Mouse (Mus musculus) stomach, adult 2 months (tissue): Measurements from ENCODE around the gene Plin4. TPM values are rescaled to one million over a fixed set of nuclear protein-coding genes. Genes with fewer than 3 reads are reported as not detected.

Experiments used
- polyA plus RNA-seq: library from polyadenylated mRNA; depleted of rRNA; stranded (reverse); fragments of >200 nt; gene quantifications from 2 replicates; pipeline ENCODE4 v1.2.3, GENCODE M21; 2012; rRNA removed

Plin4 gene
- 10.9 and 12.4 TPM in 2 replicates for polyA plus RNA-seq

DNA sequence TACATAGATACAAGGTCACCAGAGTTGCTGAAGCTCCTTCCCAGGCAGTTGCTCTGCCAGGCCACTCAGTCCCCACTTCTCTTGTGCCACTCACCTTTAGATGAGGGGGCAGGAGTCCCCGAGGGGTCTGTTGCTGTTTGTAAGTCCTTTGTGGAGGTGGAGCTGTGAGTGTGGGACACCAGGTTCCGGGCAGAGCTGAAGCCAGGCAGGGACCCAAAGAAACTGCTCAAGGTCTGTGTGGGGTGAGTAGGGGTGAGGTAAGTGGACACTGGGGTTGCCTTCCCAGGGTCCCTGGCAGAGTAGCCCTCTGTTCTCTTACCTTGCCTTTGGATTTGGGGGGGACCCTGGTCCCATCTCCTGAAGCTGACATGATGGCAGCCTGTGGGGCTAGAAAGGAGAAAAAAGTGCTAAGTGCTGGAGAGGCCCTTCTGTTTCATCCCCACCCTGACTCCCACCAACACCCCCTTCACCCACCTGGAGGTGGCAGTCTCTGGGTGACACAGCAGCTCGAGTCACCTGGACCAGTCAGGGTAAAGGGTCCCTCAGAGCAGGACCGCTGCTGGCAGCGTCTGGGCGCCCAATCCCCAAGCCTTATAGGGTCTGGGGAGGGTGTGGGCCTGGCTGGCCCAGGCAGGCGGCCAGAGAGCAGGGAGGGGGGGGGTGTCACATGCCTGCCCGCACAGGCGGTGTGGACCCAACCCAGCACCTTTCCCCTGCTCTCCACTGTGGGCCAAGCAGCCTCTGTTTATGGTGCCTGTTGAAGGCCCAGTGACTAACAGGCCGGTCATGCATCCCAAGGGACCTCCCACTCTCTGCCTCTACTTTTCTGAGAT, at the start of gene Plin4:
Gene Plin4 (minus strand): TSS at position 585 of the 833 bp plus-strand sequence.

DNA sequence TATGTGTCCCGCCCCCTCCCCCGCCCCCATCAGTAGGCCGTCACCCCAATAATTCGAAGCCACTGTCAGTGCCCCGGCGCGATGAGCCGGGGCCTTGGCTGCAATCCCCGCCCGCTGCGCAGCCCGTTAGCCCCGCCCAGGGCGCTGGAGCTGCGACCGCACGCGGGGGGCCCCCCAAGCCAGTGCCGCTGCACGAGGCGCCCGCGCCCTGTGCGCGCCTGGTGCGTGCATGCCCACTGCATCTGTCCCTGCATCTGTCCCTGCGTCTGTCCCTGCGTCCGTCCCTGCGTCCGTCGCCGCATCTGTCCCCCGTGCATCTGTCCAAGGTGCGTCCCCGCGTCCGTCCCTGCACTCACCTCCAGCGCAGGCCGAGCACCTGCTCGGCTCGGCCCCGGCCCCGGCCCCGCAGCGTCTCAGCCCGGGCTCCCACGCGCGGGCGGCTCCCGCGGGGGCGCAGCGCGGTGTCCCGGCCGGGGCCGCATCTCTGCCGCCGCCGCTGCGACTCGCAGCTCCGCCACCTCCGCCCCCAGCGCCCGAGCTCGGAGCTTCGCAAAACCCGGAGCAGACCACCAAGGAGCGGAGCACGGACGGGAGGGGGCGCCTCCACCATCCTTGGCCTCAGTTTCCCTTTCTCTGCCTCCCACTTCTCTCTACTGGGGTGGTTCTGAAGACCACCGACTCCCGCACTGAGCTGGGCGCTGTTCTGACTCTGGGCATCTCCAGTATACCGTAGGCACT, 30.4 kb upstream of the Plin4 start, which contains the start of gene Sema6b:
Gene Sema6b (minus strand): TSS at position 486 of the 738 bp plus-strand sequence.

DNA sequence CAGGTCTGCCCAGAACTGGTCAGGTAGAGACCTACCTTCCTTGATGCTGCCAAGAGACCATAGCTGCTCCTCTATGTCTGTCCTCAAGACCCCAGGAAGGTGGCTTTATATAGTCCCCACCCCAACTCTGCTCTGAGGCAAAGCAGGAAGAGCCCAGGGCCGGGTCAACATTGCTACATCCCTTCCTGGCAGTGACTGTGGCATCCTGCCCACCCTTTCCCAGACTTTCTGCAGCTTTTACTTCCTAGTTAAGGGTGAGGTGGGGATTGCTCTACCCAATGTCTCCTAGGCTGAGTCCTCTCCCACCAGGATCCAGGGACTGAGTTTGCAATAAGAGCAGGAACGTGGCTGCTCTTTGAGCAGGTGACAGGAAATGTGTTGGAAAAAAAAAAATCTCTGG, 12.2 kb upstream of the Plin4 start, which contains the start of gene Lrg1:
Gene Lrg1 (minus strand): TSS at position 176 of the 400 bp plus-strand sequence.

DNA sequence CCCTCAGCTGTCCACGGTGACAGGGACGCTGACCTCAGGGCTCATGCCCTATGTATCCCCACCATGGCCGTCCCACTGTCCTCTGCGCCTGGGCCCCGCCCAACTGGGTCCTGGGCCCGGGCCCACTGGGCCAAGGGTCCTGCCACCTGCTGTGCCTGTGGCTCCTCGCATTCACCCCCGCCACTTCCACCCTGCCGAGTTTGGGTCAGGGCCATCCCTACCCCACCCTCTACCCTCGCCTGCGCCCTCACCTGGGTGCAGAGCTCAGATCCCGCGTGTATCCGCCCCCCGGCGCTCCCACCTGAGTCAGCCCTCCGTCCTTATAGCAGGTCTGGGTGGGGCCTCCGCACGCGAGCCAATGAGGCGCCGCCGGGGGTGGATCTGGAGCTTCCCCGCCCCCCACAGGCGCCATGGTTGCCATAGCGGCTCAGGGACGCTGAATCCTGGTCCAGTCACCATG, 7.7 kb upstream of the Plin4 start, which contains the start of gene Plin5:
Gene Plin5 (minus strand): TSS at position 346 of the 460 bp plus-strand sequence.

DNA sequence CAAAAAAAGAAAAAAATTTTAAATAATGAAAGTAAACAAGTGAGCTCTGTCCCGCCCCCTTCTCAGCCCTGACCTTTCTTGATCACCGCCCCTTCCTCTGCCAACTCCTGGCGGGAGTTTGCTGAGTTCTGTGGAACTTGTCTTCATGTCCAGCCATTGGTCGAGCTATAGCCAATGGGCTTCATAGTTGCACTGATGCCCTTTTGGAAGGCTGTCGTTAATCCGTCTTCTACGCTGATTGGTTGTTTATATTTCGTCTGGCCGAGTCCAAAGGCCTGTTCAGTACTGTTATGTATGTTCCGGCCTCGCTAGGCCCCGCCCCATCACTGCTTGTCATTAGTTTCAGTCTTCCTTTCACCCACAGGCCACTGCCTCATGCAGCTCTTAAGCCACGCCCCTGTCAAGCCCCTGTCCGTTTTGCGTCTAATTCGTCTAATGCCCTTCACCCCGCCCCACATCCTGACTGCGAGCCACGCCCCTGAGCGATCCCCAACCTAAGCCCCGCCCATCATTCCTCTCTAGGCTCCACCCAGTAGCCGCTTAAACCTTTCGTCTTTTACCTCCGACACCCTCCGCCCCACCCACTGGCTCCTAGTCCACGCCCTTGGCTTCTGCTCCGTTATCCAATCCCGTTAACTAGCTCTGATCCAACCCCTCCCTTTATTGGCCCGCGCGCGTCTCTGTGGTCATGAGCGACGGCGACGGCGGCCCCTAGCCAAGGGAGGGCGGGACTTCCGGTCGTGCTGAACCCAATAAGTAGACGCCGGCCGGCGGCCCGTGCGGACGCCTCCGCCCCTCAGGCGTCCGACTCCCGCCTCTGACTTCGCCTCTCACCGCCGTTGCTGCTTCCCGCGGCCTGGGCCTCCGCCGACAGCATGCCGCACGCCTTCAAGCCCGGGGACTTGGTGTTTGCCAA, 30.5 kb downstream of the Plin4 start, which contains the start of gene Hdgfl2:
Gene Hdgfl2 (plus strand): TSS at position 755 of the 916 bp plus-strand sequence.

DNA sequence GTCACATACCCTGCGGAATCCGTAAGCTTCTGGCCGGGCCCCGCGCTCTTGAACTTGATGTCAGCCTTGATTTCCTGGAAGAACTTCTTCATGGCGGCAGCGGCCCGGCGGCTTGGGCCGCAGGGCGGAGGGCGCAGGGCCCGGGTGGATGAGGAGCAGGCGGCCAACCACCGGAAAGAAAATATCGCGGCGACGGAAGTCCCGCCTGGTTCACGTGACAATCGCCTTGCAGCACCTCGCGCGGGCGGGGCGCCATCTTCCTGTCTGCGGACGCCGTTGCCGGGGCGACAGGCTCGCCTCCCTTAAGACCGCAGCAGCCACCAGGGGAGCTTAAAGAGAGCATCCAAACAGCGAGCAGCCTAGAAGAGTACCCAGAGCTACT, 34.8 kb downstream of the Plin4 start, which contains the start of gene Ubxn6:
Gene Ubxn6 (minus strand): TSS at position 202 of the 382 bp plus-strand sequence.

Other genes with a start within 250 kb of the Plin4 start
- gene Zfp119a, start 230.9 kb downstream of the Plin4 start, polyA plus RNA-seq, result not detected in 2 replicates
- 0.03 and 0.10 TPM in 2 replicates for gene Zfp959, start 217.7 kb downstream of the Plin4 start, polyA plus RNA-seq
- gene Zfp119b, start 160.3 kb downstream of the Plin4 start, polyA plus RNA-seq, result not detected in 2 replicates
- gene Ebi3, start 157.2 kb downstream of the Plin4 start, polyA plus RNA-seq, result 1.7 and 3.1 TPM in 2 replicates
- 2.5 and 2.8 TPM in 2 replicates for gene Yju2, start 150.7 kb downstream of the Plin4 start, polyA plus RNA-seq
- gene Shd, start 139.3 kb downstream of the Plin4 start, polyA plus RNA-seq, result 1.0 and 2.0 TPM in 2 replicates
- gene Fsd1, start 123.3 kb downstream of the Plin4 start, polyA plus RNA-seq, result 0.23 and 0.35 TPM in 2 replicates
- gene Stap2, start 104.2 kb downstream of the Plin4 start, polyA plus RNA-seq, result 35.8 and 36.1 TPM in 2 replicates
- gene Mpnd, start 104.1 kb downstream of the Plin4 start, polyA plus RNA-seq, result 68.7 and 91.5 TPM in 2 replicates
- gene Sh3gl1, start 73.2 kb downstream of the Plin4 start, polyA plus RNA-seq, result 56.0 and 61.6 TPM in 2 replicates
- 1.4 and 2.1 TPM in 2 replicates for gene Chaf1a, start 69.4 kb downstream of the Plin4 start, polyA plus RNA-seq
- gene Ubxn6, start 34.8 kb downstream of the Plin4 start, polyA plus RNA-seq, result 25.8 and 28.1 TPM in 2 replicates
- 22.5 and 23.4 TPM in 2 replicates for gene Hdgfl2, start 30.2 kb downstream of the Plin4 start, polyA plus RNA-seq
- 0.91 and 1.1 TPM in 2 replicates for gene Plin5, start 7.8 kb upstream of the Plin4 start, polyA plus RNA-seq
- 20.4 and 44.5 TPM in 2 replicates for gene Lrg1, start 12.2 kb upstream of the Plin4 start, polyA plus RNA-seq
- gene Sema6b, start 30.5 kb upstream of the Plin4 start, polyA plus RNA-seq, result 4.3 and 10.0 TPM in 2 replicates
- gene Tnfaip8l1, start 52.7 kb upstream of the Plin4 start, polyA plus RNA-seq, result 1.9 and 2.3 TPM in 2 replicates
- 58.8 and 74.9 TPM in 2 replicates for gene Mydgf, start 74.1 kb upstream of the Plin4 start, polyA plus RNA-seq
- 23.2 and 24.5 TPM in 2 replicates for gene Dpp9, start 109.1 kb upstream of the Plin4 start, polyA plus RNA-seq
- gene Fem1a, start 147.0 kb upstream of the Plin4 start, polyA plus RNA-seq, result 14.9 and 19.2 TPM in 2 replicates
- gene Ticam1, start 167.0 kb upstream of the Plin4 start, polyA plus RNA-seq, result 23.4 and 24.4 TPM in 2 replicates
- 29.0 and 30.0 TPM in 2 replicates for gene Plin3, start 183.1 kb upstream of the Plin4 start, polyA plus RNA-seq
- not detected in 2 replicates for gene Arrdc5, start 190.5 kb upstream of the Plin4 start, polyA plus RNA-seq
- gene Uhrf1, start 193.5 kb upstream of the Plin4 start, polyA plus RNA-seq, result 4.9 and 5.6 TPM in 2 replicates
- gene Kdm4b, start 216.3 kb upstream of the Plin4 start, polyA plus RNA-seq, result 15.1 and 18.6 TPM in 2 replicates